Mouse (Mus musculus): ENCODE results near the gene Clip4.
"Not testable (repeated sequence)": the region's sequence is repeated elsewhere in the genome, so short reads cannot be mapped to it uniquely, and the experiment has no call there.

Gene Clip4

DNA sequence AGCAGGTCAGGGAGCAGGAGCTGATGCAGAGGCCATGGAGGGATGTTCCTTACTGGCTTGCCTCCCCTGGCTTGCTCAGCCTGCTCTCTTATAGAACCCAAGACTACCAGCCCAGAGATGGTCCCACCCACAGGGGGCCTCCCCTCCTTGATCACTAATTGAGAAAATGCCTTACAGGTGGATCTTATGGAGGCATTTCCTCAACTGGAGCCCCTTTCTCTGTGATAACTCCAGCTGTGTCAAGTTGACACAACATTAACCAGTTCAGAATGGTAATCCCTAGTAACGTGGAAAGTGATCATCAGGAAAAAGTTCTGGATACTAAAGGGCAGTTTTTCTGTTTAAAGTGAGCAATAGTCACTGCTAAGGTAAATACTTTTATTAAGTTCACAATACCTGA lies at the start of gene Clip4:
TSS of gene Clip4 (plus strand) at position 301 of the 400 bp plus-strand sequence.
- DNase-seq (ENCODE audit: low spot score in 2 of 2) = not testable (repeated sequence)

DNA sequence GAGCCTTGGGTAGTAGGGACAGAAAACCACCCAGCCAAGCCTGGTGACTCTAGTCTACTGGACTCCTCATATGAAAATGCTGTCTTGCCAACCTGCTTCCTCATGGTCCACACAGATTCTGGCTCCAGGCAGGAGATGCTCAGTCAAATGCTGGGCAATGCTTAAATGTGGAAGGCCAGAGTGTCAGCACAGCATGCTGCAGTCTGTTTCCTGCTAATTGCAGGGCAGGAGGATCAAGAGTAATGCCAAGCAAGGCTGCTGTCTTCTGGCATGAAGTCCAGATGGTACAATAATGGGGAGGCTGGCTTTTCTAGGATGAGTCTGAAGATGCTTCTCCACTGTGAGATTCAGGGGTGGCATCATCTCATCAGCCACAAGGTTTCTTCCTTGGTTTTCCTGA lies 47.8 kb upstream of the Clip4 start:
- DNase-seq (ENCODE audit: low spot score in 2 of 2) = no peak

DNA sequence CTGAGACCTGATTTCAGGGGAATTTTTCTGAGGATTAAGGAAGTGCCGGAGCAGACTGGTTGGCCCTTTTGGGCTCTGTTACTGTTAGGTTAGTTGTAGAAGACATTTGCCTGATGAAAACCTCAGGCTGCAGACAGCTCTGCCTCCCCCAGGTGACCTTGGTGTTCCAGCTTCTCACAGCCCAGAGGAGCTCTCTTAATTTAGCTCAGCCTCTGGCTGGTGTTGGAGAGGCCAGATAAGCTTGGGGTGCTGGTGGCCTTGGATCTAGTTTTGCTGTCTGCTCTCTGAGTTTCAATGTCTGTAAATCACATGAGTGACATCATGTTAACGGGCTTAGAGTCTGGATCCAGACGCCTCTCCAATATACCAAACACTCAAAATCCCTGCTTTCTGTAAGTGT lies 47.3 kb upstream of the Clip4 start:
- DNase-seq (ENCODE audit: low spot score in 2 of 2) = peak; percentile 45 to 53

DNA sequence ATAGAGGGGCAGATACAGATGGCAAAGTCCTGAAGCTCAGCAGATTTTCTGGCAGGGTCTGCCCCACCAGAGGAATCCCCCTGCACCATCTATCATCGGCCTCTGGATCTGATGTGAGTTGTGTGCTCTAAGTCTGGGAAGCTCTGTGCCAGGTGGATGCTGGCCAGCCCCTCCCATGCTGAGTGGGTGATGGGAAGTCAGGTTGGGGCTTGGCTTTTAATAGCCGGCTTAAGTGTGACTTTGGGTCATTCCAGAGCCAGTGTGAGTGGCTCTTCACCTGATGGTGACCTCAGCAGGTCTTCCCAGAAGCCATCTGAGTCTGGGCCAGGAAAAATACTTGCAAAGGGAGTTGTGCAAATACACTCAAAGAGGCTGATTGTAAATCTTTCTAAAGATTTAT lies 37.6 kb upstream of the Clip4 start:
- peak; percentile 72 to 76 for DNase-seq (ENCODE audit: low spot score in 2 of 2)

DNA sequence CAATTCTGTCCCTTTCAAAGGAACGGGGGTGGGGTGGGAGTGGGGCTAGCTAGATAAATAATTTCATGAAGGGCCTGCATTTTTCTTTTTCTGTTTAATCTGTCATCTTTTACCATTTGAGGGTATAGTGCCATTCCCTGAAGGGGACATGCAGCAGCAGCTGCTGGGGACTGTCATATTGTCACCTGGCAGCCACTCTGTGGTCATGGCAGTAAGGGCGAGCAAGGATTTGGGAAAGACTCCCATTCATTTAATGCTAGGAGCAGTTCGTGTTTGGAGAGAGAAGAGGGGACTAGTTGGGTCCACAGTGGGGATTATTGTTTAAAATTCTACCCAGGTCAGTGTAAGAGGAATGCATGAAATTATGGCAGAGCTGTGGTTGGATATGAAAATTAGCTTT lies 31.8 kb upstream of the Clip4 start:
- DNase-seq (ENCODE audit: low spot score in 2 of 2) = no peak

DNA sequence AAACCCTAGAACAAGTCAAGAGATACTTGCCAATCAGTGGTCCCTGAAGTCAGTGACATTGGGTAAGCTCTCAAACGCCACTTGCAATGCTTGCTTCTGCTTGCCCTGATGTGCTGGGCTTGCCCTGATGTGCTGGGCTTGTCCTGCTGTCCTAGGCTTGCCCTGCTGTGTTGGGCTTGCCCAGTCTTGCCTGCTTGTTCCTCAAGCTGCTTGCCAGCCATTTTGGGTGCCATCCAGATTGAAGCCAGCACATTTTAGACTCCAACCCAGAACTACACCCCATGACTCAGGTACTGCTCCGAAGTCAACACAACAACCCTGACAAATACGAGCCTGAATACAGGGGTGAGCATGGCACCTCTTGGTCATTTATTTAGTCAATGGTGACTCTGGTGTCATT lies 26.1 kb upstream of the Clip4 start:
- DNase-seq (ENCODE audit: low spot score in 2 of 2) = no peak

DNA sequence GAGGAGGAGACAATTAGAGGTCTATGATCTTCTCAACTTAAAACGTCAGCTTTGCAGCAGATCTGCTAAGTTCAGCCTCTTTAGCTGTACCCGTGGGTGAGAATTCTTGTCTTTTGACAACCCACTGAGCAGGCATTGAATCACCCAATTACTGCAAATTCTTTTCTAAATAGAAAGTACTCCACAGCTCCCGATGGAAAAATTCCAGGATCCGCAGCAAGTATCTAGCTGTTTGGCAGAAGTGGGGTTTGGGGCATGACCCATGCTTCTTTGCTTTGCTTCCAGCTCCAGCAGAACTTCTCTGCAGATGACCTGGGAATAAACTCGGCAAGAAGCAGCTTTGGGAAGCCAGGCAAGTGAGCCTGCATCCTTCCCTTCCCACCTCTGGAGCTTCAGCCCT lies 25.3 kb upstream of the Clip4 start:
- no peak for DNase-seq (ENCODE audit: low spot score in 2 of 2)

DNA sequence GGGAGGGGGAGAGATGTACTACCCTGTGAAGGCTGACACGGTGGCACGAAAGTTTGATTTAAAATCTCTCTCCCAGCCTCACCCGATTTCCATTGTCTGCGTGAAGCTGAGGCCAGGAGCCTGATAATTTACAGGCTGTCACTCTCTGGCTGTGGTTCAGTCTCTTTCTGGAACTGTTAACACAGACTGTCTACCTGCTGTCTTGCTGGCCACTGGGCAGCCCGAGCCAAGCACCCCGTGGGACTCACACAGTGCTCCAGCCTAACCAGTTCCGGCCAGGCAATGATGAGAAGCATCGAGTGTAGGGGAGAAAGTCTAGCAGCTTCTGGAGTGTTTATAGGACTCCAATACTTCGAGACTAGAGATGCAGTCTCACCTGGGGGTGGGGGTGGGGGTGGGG lies 22.2 kb upstream of the Clip4 start:
- DNase-seq (ENCODE audit: low spot score in 2 of 2) = no peak

DNA sequence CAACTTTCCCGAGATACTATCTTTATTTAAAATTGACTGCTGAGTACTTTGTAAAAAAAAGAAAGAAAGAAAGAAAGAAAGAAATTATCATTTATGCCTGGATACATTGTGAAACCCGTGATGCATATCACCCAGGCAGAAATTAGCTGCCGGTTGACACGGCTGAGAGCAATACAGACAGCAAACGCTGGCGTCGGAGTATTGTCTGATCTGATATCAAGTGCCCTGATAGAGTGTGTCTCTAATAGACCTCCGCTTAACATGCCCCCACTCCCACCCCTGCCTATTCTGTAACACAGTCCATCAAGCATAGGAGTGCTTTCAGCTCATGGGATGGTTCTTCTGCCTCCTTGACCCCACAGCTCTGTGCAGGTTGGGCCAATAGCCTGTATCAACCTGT lies 20.7 kb upstream of the Clip4 start:
- no peak for DNase-seq (ENCODE audit: low spot score in 2 of 2)

DNA sequence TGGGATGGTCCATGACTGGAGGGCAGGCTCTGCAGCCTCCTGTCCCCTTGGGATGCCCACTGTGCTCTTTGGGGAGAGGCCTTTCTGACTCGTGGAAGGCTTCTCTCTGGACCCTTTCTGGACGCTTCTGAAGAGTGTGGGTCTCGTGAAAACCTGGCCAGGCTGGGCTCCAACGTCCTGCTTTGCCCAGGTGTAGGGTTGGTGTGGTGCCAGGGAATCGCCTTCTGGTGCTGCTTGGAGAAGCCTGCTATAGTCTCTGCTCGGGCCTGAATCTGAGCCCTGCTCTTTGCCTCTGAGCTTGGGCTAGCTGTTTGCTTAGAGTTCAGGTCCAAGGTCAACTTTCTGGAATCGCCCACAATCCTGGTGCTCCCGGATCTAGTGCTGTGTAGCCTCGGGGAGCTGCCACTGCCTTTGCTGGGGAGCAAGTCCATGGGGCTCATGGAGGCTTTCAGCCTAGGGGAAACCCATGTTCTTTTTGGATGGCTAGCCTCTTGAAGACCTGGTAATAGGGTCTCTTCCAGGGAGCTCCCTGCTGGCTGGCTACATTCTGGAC lies 18.6 kb upstream of the Clip4 start:
- no peak for DNase-seq (ENCODE audit: low spot score in 2 of 2)

DNA sequence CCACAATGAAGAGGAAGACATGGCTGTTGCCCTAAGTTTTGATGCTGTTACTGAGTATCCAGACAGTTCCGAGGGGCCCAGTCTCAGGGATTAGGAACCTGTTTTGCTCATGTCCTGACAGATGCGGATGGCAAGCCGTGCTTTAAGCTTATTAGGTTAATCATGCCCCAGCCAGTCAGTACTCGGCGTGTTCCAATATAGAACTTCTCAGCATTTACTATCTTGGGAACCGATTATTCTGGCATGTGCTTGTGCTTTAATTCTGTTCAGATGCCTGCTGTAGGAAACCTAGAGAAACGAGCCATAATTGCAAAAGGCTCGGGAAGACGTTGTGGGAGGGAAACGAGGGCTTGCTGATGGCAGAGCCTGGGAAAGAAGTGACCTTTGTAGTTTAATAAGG lies 15.4 kb upstream of the Clip4 start, which contains the start of gene Pcare:
TSS of gene Pcare (minus strand) at position 64 of the 400 bp plus-strand sequence.
- DNase-seq (ENCODE audit: low spot score in 2 of 2) = no peak

DNA sequence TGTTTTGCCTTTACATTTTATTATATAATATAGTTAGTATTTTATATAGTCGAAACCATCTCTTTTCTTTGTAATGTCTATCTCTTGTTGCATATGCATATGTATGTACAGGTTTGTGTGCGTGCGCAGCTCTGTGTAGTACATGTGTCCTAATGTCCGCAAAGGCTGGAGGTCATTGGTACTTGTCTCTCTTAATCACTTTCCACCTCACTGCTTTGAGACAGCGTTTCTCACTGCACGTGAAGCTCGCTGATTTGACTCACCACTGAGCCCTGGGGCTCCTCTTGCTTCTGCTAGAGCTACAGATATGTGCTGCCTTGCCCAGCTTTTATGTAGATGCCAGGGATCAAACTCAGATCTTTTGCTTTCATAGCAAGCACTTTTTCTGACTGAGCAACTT lies 7.7 kb upstream of the Clip4 start:
- no peak for DNase-seq (ENCODE audit: low spot score in 2 of 2)

DNA sequence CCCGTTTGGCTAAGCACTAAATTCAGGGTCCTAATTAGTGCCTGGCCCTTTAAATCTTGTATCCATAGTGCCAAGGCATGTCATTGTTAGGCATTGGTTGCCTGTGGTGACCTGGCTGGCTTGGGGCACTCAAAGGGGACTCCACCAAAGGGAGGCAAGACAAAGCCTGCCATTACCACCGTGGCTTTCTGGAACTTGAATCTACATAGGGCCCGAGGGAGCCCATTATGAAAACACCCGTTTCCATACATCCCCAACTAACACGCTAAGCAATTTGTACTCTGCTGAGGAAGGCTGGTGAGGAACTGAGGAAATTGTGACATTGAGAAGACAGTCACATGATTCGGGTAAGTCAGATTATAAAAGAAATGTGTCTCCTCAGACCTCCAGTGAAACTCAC lies 1.3 kb downstream of the Clip4 start:
- no peak for DNase-seq (ENCODE audit: low spot score in 2 of 2)

DNA sequence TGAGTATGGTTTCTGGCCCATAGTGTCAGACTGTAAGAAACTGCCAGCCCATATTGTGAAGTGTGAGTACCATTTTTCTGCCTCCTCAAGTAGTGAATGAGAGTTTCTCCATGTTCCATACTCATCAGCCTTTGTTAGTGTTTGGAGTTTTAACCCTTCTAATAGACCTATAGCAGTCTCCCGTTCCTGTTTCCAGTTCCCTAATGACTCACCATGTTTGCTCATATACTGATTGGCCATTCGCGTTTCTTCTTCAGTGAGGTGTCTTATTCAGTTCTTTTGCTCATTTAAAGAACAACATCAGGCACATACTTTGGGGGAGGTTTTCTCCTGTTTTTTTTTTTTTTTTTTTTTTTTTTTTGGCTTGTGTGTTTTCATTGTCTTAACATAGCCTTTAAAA lies 2.4 kb downstream of the Clip4 start:
- no peak for DNase-seq (ENCODE audit: low spot score in 2 of 2)

DNA sequence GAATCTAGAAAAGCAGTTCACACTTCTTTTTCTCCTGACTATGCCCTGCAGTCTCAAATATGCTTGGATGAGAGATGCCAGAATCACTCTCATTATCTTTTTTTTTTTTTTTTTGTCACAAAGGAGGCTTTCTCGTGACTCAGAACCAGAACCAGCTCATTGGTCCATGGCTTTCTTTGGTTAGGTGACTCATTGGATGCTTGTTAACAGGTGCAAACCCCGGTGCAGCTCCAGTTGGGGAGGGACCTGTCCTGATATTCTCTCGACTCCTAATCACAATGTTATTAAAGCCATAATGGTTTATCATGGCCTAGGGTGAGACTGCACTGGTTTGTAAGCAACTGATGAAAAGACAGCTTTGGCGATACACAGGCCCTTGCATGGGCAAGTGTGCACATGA lies 5.9 kb downstream of the Clip4 start:
- DNase-seq (ENCODE audit: low spot score in 2 of 2) = no peak

DNA sequence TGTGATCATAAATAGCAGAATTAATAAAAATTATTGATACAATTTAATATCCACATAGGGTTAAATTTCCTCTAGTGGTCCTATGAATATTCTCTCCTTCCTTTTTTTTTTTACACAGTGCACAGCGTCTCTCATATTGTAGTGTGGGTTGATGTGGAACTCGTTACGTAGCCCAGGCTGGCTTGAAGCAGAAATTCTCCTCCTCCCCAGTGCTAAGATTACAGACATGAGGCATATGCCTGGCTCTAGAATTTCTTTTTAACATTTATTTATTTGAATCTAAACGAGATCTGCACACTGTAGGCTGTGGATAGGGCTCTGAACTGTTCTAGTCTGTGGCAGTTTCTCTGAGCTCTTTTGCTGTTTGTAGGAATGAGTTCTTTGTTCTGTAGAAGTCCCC lies 7.0 kb downstream of the Clip4 start:
- no peak for DNase-seq (ENCODE audit: low spot score in 2 of 2)

DNA sequence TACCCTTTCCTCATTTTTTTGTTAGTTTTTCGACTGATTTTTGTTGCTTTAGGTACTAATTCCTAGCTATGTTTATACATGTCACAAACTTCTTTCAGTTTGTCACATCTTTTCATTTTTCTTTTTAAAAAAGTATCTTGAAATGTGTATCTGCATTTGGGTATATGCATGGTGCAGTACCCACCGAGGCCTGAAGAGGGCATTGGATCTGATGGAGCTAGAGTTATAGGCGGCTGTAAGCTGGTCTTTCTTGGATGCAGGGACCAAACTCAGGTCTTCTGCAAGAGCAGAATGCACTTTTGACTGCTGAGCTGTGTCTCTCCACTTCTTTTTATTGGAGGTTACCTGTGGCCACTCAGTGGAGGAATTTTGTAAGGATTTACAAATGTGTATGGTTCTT lies 10.4 kb downstream of the Clip4 start:
- no peak for DNase-seq (ENCODE audit: low spot score in 2 of 2)

DNA sequence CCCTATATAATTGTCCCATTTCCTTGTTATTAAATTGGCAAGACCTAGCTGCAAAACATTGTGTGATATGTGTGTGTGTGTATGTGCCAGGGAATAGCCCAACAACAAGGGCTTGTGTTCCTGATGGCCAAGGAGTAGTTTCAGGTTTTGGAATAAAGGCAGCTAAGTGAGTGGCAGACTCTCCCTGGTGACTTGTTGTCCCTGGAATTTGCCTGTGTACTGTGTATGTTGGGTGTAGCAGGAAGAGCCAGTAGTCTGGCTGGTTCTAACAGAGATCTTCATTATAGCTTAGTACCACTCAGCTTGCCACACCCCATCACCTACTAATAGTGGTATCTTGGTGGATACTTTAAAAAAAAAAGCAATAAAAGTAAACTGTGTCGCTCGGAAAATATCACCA lies 12.2 kb downstream of the Clip4 start:
- no peak for DNase-seq (ENCODE audit: low spot score in 2 of 2)

DNA sequence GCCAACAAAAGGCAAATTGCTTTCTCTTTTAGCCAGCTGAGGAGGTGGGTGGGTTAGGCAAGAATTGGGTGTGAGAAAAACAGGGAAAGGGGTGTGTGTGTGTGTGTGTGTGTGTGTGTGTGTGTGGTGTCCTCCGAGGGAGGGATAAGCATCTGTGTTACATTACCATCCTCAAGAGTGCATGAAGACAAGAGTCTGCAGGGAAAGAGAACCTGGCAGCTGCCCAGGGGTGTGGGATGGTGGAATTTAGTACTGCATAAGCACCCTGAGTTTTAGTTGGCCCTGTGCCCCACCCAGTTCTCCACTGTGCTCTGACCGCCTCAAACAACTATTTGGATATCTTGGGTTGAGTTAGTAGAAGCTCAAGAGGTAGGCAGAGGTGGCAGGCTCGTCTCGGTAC lies 12.7 kb downstream of the Clip4 start:
- DNase-seq (ENCODE audit: low spot score in 2 of 2) = no peak

DNA sequence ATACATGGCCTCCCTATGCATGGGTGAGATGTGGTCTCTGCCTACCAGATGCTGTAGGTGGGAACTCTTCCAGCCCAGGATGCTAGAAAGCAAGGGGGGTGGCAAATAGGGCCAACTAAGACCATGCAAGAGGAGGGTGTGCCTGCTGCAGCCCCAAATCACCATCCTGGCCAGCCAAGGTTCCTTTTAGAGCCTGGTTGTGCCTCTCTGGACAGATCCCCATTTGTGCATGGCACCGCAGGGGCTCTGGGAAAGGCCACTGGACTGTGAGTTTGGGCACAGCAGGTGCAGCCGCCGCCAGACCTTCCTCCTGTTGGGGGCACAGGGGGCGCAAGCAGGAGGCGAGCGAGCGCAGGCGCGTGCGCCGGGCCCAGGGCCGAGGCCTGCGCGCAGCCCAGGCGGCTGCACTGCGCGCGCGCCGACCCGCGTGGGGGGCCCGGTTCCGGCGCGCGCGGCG lies 14.0 kb downstream of the Clip4 start:
- no peak for DNase-seq (ENCODE audit: low spot score in 2 of 2)

DNA sequence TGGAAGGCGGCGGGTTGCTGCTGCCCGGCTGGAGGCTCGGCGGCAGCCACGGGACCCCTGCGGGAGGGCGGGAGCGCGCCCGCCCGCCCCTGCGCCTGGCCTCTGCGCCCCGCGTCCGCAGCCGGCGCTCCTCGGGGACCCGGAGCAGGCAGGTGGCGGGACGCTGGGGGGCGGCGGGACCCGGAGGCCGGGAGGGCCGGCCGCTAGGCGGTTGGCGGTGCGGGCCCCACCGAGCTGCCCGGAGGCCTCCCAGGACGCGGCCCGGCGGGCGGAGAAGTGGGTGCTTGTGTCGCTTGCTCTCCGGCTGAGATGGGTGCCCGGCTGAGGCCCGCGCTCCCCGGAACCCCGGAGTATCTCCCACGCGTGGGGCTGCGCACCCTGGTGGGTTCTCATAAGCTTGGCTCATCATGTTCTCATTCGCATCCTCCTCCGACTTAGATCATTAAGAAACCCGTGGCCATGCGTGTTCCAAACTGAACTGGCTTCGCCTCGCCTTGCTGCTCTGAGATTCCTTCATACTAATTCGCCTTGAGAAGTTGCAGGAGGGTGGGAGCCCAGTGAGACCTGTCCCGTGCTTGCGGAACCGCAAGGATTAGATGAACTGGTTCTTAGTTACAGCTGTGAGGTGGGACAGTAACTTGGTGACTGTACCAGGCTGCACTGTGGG lies 14.6 kb downstream of the Clip4 start:
- DNase-seq (ENCODE audit: low spot score in 2 of 2) = peak in 1 of 2 experiments; percentile 17

DNA sequence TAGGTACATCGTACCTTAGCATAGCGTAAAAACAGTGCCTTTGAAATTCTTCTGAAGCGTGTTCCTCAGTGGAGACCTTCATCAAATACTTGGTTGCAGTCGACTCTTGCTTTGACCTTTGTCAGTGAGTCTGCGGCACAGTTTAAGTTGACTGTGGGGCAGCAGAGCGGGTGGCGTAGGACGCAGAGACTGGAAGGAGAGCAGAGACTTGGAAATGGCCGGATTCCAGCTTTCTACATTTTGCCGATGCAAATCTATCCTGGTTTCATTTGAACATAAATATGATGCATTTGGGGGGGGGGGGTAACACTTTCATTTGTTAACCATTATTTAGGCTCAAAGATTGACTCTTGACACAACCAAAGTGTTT lies 15.1 kb downstream of the Clip4 start:
- DNase-seq (ENCODE audit: low spot score in 2 of 2) = no peak

DNA sequence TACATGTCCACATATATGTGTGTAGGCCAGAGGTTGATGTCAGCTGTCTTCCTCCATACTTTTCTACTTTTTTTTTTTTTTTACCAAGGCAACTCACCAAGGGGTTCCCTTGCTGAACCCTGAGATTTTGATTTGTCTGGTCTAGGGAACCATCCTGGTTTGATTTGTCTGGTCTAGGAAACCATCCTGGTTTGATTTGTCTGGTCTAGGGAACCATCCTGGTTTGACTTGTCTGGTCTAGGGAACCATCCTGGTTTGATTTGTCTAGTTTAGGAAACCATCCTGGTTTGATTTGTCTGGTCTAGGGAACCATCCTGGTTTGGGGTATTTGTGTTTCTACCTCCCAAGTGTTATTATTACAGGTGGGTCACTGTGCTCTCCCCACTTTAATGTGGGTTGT lies 18.2 kb downstream of the Clip4 start:
- DNase-seq (ENCODE audit: low spot score in 2 of 2) = no peak

DNA sequence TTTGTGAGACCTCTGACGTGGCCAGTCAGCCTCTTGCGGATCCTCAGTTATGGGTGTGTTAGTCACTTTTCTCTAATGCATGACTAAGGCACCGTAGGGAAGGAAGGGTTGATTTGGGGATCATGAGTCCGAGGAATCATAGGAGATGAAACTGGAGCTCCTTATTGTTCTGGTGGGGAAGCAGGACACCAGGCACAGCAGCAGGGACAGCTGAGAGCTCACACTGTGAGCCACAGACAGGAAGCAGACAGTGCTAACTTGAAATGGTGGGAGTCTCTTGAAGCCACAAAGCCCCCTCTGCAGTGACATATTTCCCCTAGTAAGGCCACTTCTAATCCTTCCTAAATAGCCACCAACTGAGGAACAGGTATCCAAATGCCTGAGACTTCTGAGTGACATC lies 22.8 kb downstream of the Clip4 start:
- no peak for DNase-seq (ENCODE audit: low spot score in 2 of 2)
